Mouse (Mus musculus) small intestine, adult 2 months (tissue): ENCODE measurements around the gene Nfkb1. TPM values are rescaled to one million over a fixed set of nuclear protein-coding genes. Genes with fewer than 3 reads are reported as not detected.
A peak's percentile ranks its signal among the peaks of the same experiment; 100 is the strongest.

ENCODE experiments used
- H3K27ac ChIP-seq: fragments of 200-500 bp; 2 replicates; pipeline ENCODE4 v1.5.1; 2012; ENCODE audit warnings: low read depth, low read length, control low read depth, inconsistent platforms; ENCODE audit not compliant: insufficient read depth
- H3K27me3 ChIP-seq: fragments of 200-500 bp; 2 replicates; pipeline ENCODE4 v1.6.1; 2012; ENCODE audit warnings: mild to moderate bottlenecking, moderate library complexity, low read length, inconsistent platforms; ENCODE audit not compliant: control insufficient read depth, insufficient read depth
- H3K36me3 ChIP-seq: fragments of 200-500 bp; 2 replicates; pipeline ENCODE4 v1.6.1; 2012; ENCODE audit warnings: mild to moderate bottlenecking, low read length, control low read depth, inconsistent platforms; ENCODE audit not compliant: control insufficient read depth, insufficient read depth
- H3K4me1 ChIP-seq: fragments of 200-500 bp; 2 replicates; pipeline ENCODE4 v1.6.1; 2012; ENCODE audit warnings: low read length, inconsistent platforms, mixed read lengths; ENCODE audit not compliant: control insufficient read depth, insufficient read depth, insufficient read length
- H3K4me3 ChIP-seq: fragments of 200-500 bp; 2 replicates; pipeline ENCODE4 v1.5.1; 2012; ENCODE audit warnings: low read depth, mild to moderate bottlenecking, control low read depth, inconsistent platforms, low read length, moderate library complexity
- CTCF ChIP-seq: fragments of 200-500 bp; IDR thresholded peaks from 2 replicates; pipeline ENCODE4 v1.5.1; 2012; ENCODE audit warnings: low read depth, mild to moderate bottlenecking, control low read depth, inconsistent platforms, low read length, moderate library complexity, mixed read lengths; ENCODE audit not compliant: insufficient replicate concordance, insufficient read length; ENCODE audit errors: extremely low read depth
- POLR2A ChIP-seq: fragments of 200-500 bp; IDR thresholded peaks from 2 replicates; pipeline ENCODE4 v1.6.1; 2012; ENCODE audit warnings: low read depth, mild to moderate bottlenecking, control low read depth, inconsistent platforms, low read length, moderate library complexity
- WGBS: fragments of 180-500 bp; shearing (Covaris S2); methylation state at CpG from one replicate; pipeline ENCODE4 v1.1.7; 2018; 5-methylcytosine and 5-hydroxymethylcytosine counted together
- polyA plus RNA-seq: library from polyadenylated mRNA; depleted of rRNA; stranded (reverse); fragments of >200 nt; gene quantifications from 2 replicates; pipeline ENCODE4 v1.2.3, GENCODE M21; 2012

The Nfkb1 gene
- polyA plus RNA-seq, 1 experiment: 94.2 TPM

DNA sequence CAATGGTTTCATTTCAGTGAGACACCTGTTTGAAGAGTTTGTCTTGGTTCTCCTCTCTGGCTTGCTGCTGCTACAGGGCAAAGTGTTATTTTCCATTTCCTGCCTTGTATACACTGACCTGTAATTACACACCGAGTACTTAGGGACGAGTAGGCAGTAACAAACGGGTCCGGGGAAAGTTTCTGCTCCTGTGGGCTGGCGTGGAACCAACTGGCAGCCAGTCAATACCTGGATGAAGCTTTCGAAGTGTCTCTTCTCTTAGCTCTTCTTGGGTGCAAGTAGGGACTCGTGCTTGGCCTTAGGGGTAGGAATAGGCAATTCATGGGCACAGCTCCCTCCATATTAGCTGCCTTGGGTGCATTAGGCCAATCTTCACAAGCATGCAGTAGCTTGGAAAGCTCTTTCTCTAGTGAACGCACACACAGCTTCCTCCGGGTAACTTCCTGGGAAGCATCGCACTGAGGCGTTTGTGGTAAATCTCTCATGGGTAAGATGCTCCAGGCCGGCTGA is 7.2 kb upstream of the Nfkb1 start:
- no peak overlapping the region for H3K27ac ChIP-seq
- no peak overlapping the region for H3K4me3 ChIP-seq
- 42% methylated on average over 12 of the region's 12 CpGs for WGBS
- H3K4me1 ChIP-seq: peaks cover 5% of the 10 kb centered on the region; the same call in 1 of the 2 replicates
- no peaks in the 10 kb centered on the region for H3K36me3 ChIP-seq
- H3K27me3 ChIP-seq: no peaks in the 10 kb centered on the region
- no peak for TF ChIP-seq CTCF
- no peak for TF ChIP-seq POLR2A

DNA sequence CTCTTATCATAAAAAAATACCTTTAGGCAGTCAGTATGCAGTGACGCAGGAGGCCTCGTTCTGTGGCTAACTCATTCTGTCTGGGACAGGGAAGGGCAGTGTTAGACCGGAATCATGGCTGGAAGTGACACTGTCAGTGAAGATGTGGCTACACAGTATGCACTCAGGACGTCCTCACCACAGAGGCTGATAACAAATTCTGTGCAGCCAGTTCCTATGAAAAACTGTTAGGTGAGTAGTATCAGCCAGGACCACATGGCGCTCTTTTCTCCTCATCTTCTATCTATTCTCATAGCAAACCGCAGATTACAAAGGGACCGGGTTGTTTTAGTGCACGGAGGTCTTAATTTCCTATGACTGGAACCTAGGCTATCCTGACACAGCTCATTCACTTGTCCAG is 4.9 kb upstream of the Nfkb1 start:
- no peaks in the 10 kb centered on the region for H3K27me3 ChIP-seq
- H3K36me3 ChIP-seq: no peaks in the 10 kb centered on the region
- peaks cover 8% of the 10 kb centered on the region; the same call in 1 of the 2 replicates for H3K4me1 ChIP-seq
- TF ChIP-seq CTCF: no peak
- no peak for TF ChIP-seq POLR2A
- no peak overlapping the region for H3K27ac ChIP-seq
- H3K4me3 ChIP-seq: no peak overlapping the region
- 90% methylated on average over 8 of the region's 8 CpGs for whole genome bisulfite sequencing

DNA sequence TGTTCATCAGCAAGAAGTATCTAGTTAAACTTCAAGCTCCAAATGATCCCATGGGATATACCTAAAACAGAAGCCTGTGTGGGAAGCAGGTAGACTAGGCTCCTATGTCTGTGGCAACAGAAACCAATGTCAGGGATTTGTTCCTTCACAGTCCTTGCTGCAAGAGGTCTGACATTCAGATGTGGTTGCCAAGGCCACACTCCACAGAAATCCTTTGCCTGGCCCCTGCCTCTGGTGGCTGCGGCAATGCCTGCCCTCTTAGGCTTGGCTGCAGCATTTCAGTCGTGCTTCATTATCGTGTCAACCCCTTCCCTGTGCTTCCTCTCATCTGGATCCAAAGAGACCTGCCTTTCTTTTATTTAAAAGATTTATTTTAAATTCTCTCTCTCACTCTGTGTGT is 1.7 kb upstream of the Nfkb1 start:
- WGBS: 77% methylated on average over 3 of the region's 3 CpGs

DNA sequence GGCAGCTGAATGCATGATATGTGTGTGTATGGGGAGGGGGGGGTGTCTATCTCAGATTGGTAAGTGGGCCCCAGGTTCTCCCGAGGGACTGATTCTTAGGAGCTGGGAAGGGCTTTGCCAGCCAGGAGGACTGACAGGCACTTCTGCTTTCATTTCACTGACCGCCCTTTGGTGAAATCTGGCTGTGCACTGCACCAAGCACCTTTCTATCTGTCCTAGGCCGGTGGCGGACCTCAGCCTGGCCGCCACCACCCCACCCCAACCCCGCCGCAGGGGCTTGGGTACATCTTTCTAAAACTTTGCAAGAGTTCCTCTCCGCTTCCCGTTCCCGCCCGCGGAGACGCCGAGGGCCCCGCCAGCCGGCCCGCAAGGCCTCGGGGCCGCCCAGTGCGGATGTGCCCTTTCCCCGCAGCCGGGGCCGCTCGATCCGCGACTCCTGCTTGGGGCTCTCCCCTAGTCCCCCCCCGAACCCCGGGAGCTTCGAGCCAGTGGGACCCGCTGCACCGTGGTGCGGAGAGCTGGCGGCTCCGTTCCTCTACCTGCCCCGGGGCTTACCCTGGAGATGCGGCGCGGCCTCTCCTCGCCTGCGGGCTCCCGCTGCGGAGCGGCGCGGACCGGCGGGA is 668 bp downstream of the Nfkb1 start:
- Histone ChIP-seq H3K36me3 (0 out of 2 replicates have a peak, but pooled peaks cover 1% of the 10 kb centered on the region), H3K27me3 (no peaks in the 10 kb centered on the region), H3K27ac (peak overlapping the region; percentile 91), H3K4me1 (peaks cover 15% of the 10 kb centered on the region; the same call in 1 of the 2 replicates), H3K4me3 (peak overlapping the region; percentile 98)
- TF ChIP-seq POLR2A (peak; percentile 56; the same call in 1 of the 2 replicates), CTCF (peak; percentile 14; the same call in 1 of the 2 replicates)
- WGBS: 2% methylated on average over 46 of the region's 47 CpGs

More for the DNA sequence above, 1.7 kb upstream of the Nfkb1 start:
- Histone ChIP-seq H3K27me3 (no peaks in the 10 kb centered on the region), H3K4me3 (no peak overlapping the region), H3K36me3 (no peaks in the 10 kb centered on the region), H3K27ac (no peak overlapping the region), H3K4me1 (peaks cover 9% of the 10 kb centered on the region; the same call in 1 of the 2 replicates)
- TF ChIP-seq CTCF: no peak
- TF ChIP-seq POLR2A: no peak

DNA sequence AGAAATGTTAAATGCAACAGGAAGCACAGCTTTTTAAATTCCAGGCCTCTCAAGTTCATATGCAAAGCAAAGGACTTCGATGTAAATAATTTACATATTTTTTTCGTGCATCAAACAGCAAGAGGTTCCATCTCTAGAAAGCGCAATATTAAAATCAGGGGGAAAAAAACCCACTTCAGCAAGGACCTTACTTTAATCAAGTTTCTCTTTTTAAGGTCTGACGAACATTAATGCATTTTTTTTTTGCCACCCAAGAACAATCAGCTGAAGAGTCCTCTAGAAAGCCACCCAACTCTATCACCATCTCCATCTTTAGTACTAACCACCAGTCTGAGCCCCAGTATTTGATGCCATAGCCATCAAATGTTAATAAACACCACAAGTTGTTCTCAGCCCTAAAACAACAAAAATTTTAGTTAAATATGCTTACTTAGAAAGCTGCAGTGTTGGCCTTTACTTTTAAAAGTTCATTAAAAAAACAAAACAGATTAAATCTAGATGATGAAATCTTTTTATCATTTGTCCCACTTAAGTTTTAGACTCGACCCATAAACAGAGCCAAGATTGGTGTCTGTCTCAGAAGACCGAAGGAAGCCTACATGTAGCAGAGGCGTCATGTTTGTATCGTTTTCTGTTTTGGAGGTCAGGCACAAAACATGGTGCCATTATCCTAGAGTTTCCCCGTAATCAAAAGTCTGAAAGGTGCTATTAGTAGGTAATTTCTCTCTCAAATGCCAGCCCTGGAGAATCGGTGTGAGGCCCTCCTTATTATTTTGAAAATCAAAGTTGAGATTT is 1.4 kb downstream of the Nfkb1 start:
- H3K27ac ChIP-seq: peak overlapping the region; percentile 91
- H3K4me1 ChIP-seq: peaks cover 15% of the 10 kb centered on the region; the same call in 1 of the 2 replicates
- peak overlapping the region; percentile 98 for H3K4me3 ChIP-seq
- H3K36me3 ChIP-seq: 0 out of 2 replicates have a peak, but pooled peaks cover 1% of the 10 kb centered on the region
- WGBS: 14% methylated on average over 10 of the region's 10 CpGs
- no peaks in the 10 kb centered on the region for H3K27me3 ChIP-seq
- TF ChIP-seq POLR2A (no peak), CTCF (no peak)

DNA sequence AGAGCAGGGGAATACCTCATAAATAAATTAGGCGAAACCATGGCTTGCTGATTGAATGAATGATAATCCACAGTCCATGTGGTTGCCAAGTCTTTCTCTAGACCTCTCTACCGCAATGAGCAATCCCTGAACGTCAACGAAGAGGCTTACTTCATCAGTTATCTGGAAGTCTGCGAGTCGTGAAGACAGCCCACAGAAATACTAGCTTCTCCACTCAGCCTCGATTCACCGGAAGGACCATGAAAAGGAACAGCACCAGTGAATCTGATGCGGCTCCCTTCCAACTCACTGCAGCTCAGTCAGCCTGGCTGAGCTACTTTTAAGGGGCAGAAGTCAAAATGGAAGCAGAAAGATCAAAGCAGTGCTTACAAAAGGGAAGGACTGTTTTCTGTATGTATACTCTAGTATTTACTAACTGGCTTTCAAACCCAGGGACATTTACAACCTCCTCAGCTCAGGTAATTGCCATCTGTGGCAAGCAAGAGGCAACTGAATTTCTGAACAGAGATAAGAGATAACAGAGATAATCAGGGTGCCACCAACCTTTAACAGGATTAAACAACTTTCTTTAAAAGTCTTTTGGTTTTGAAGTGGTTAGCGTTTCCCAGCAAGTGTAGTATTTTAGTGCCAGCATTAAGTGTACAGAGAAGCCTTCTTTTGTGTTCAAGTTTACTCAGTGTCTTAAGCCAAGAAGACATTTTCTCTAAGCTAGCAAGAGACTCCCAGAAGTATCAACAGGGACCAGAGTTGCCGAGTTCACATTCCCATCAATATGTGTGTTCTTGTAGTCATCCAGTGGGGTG is 2.2 kb downstream of the Nfkb1 start:
- H3K27ac ChIP-seq: peak overlapping the region; percentile 85
- H3K27me3 ChIP-seq: no peaks in the 10 kb centered on the region
- WGBS: 11% methylated on average over 11 of the region's 11 CpGs
- peak overlapping the region; percentile 52 for H3K4me3 ChIP-seq
- TF ChIP-seq POLR2A (no peak), CTCF (no peak)
- H3K4me1 ChIP-seq: peaks cover 15% of the 10 kb centered on the region; the same call in 1 of the 2 replicates
- H3K36me3 ChIP-seq: 0 out of 2 replicates have a peak, but pooled peaks cover 1% of the 10 kb centered on the region
